Mouse (Mus musculus) intestine, postnatal 0 days (tissue): Measurements from ENCODE around the gene Acsl5. TPM values are rescaled to one million over a fixed set of nuclear protein-coding genes. Genes with fewer than 3 reads are reported as not detected.

Source experiments
- ATAC-seq: fragments of 200-750 bp; cut with Nextera tagmentation; 2 replicates; pipeline ENCODE4 v1.8.0; 2017; ENCODE audit warnings: mild to moderate bottlenecking, moderate TSS enrichment, moderate library complexity
- H3K27ac ChIP-seq: fragments of 300-500 bp; sonication (generic); 2 replicates; pipeline ENCODE4 v1.5.1; 2014; ENCODE audit warnings: mild to moderate bottlenecking, low read depth, low read length, moderate library complexity
- H3K27me3 ChIP-seq: fragments of 300-500 bp; sonication (generic); replicated peaks from 2 replicates; pipeline ENCODE4 v1.6.1; 2014; ENCODE audit warnings: low read length, mixed read lengths; ENCODE audit not compliant: control insufficient read depth, insufficient read depth
- H3K36me3 ChIP-seq: fragments of 300-500 bp; sonication (generic); 2 replicates; pipeline ENCODE4 v1.6.1; 2014; ENCODE audit warnings: mild to moderate bottlenecking, moderate library complexity; ENCODE audit not compliant: control insufficient read depth, insufficient read depth
- H3K4me1 ChIP-seq: fragments of 300-500 bp; sonication (generic); replicated peaks from 2 replicates; pipeline ENCODE4 v1.6.1; 2014; ENCODE audit warnings: antibody characterized with exemption, low read length, mixed read lengths; ENCODE audit not compliant: control insufficient read depth, insufficient read depth
- H3K4me2 ChIP-seq: fragments of 300-500 bp; sonication (generic); replicated peaks from 2 replicates; pipeline ENCODE4 v1.6.1; 2014; ENCODE audit warnings: low read depth, mild to moderate bottlenecking, moderate library complexity
- H3K4me3 ChIP-seq: fragments of 300-500 bp; sonication (generic); 2 replicates; pipeline ENCODE4 v1.5.1; 2014; ENCODE audit warnings: low read depth, low read length
- H3K9ac ChIP-seq: fragments of 300-500 bp; sonication (generic); 2 replicates; pipeline ENCODE4 v1.6.1; 2014; ENCODE audit warnings: mild to moderate bottlenecking, low read depth, low read length
- H3K9me3 ChIP-seq: fragments of 300-500 bp; sonication (generic); 2 replicates; pipeline ENCODE4 v1.6.1; 2016; ENCODE audit warnings: mixed run types; ENCODE audit not compliant: control insufficient read depth
- CTCF ChIP-seq: sonication (generic); IDR thresholded peaks from 2 replicates; pipeline ENCODE4 v1.5.1; 2016; ENCODE audit warnings: low read depth, mild to moderate bottlenecking, control low read depth, antibody characterized with exemption, moderate library complexity
- WGBS: fragments of 180-500 bp; shearing (Covaris S2); extraction: QIAGEN DNeasy Blood & Tissue Kit; methylation state at CpG from one replicate; pipeline ENCODE4 v1.1.7; 2014; 5-methylcytosine and 5-hydroxymethylcytosine counted together
- polyA plus RNA-seq: library from polyadenylated mRNA; unstranded; fragments of >200 nt; fragmentation: Nextera tagmentation; extraction: Ambion mirVana; gene quantifications from 2 replicates; pipeline ENCODE4 v1.2.1, GENCODE M21; 2015

Gene Acsl5
- polyA plus RNA-seq, 1 experiment from 2014 or later, result 1,862 TPM

GRCm38 (mm10) chr19:55211698-55212097 lies 40.0 kb upstream of the Acsl5 start:
- H3K9ac ChIP-seq, result no peak overlapping the region
- no peaks in the 10 kb centered on the region for H3K36me3 ChIP-seq
- TF ChIP-seq CTCF, result no peak
- no peak overlapping the region for H3K4me3 ChIP-seq
- H3K4me2 ChIP-seq, result no peak overlapping the region
- WGBS, result 94% methylated on average over 1 of the region's 1 CpGs
- no peaks in the 10 kb centered on the region for H3K9me3 ChIP-seq
- H3K4me1 ChIP-seq, result no peaks in the 10 kb centered on the region
- H3K27ac ChIP-seq, result no peak overlapping the region
- H3K27me3 ChIP-seq, result no peaks in the 10 kb centered on the region
- no peak for ATAC-seq

GRCm38 (mm10) chr19:55213617-55214340 lies 38.0 kb upstream of the Acsl5 start:
- H3K9me3 ChIP-seq, result no peaks in the 10 kb centered on the region
- no peak overlapping the region for H3K9ac ChIP-seq
- ATAC-seq, result no peak
- H3K27me3 ChIP-seq, result no peaks in the 10 kb centered on the region
- H3K36me3 ChIP-seq, result no peaks in the 10 kb centered on the region
- no peaks in the 10 kb centered on the region for H3K4me1 ChIP-seq
- H3K4me3 ChIP-seq, result no peak overlapping the region
- TF ChIP-seq CTCF, result no peak
- H3K27ac ChIP-seq, result no peak overlapping the region
- 45% methylated on average over 12 of the region's 12 CpGs for WGBS
- H3K4me2 ChIP-seq, result no peak overlapping the region

GRCm38 (mm10) chr19:55216876-55217275 lies 34.9 kb upstream of the Acsl5 start:
- ATAC-seq, result no peak
- Histone ChIP-seq H3K9me3 (no peaks in the 10 kb centered on the region), H3K9ac (no peak overlapping the region), H3K4me1 (no peaks in the 10 kb centered on the region), H3K4me3 (no peak overlapping the region), H3K27me3 (no peaks in the 10 kb centered on the region), H3K4me2 (no peak overlapping the region), H3K36me3 (no peaks in the 10 kb centered on the region), H3K27ac (no peak overlapping the region)
- no peak for TF ChIP-seq CTCF
- WGBS, result 90% methylated on average over 4 of the region's 4 CpGs

- Histone ChIP-seq H3K4me2 (no peak overlapping the region), H3K9me3 (no peaks in the 10 kb centered on the region), H3K9ac (no peak overlapping the region), H3K27ac (no peak overlapping the region), H3K27me3 (no peaks in the 10 kb centered on the region), H3K4me1 (no peaks in the 10 kb centered on the region), H3K36me3 (no peaks in the 10 kb centered on the region), H3K4me3 (no peak overlapping the region)
- no peak for ATAC-seq
- 70% methylated on average over 9 of the region's 9 CpGs for WGBS
- no peak for TF ChIP-seq CTCF
Observed at GRCm38 (mm10) chr19:55217365-55217764, 34.4 kb upstream of the Acsl5 start.

- 3% methylated on average over 20 of the region's 20 CpGs for WGBS
- ATAC-seq, result peak; percentile 75
- H3K4me1 ChIP-seq, result no peaks in the 10 kb centered on the region
- no peaks in the 10 kb centered on the region for H3K27me3 ChIP-seq
- H3K36me3 ChIP-seq, result no peaks in the 10 kb centered on the region
- peak overlapping the region; percentile 18 for H3K9ac ChIP-seq
- TF ChIP-seq CTCF, result peak; percentile 88
- H3K9me3 ChIP-seq, result no peaks in the 10 kb centered on the region
- H3K4me3 ChIP-seq, result peak overlapping the region; percentile 37
- no peak overlapping the region for H3K27ac ChIP-seq
- peak overlapping the region; percentile 73 for H3K4me2 ChIP-seq
Observed at GRCm38 (mm10) chr19:55218192-55218739, 33.5 kb upstream of the Acsl5 start.

- H3K27ac ChIP-seq, result no peak overlapping the region
- H3K4me1 ChIP-seq, result no peaks in the 10 kb centered on the region
- peak overlapping the region; percentile 18 for H3K9ac ChIP-seq
- H3K27me3 ChIP-seq, result no peaks in the 10 kb centered on the region
- no peak for TF ChIP-seq CTCF
- no peaks in the 10 kb centered on the region for H3K36me3 ChIP-seq
- no peaks in the 10 kb centered on the region for H3K9me3 ChIP-seq
- H3K4me3 ChIP-seq, result peak overlapping the region; percentile 37
- WGBS, result 23% methylated on average over 12 of the region's 12 CpGs
- 0 out of 2 replicates have a peak, but pooled peaks have one; percentile 19 for ATAC-seq
- H3K4me2 ChIP-seq, result peak overlapping the region; percentile 73
Observed at GRCm38 (mm10) chr19:55218741-55219221, 33.0 kb upstream of the Acsl5 start.
